Mouse (Mus musculus) intestine, postnatal 0 days (tissue): Measurements from ENCODE around the gene Rora. TPM values are rescaled to one million over a fixed set of nuclear protein-coding genes. Genes with fewer than 3 reads are reported as not detected.

Source experiments
- ATAC-seq: fragments of 200-750 bp; cut with Nextera tagmentation; 2 replicates; pipeline ENCODE4 v1.8.0; 2017; ENCODE audit warnings: mild to moderate bottlenecking, moderate TSS enrichment, moderate library complexity
- H3K27ac ChIP-seq: fragments of 300-500 bp; sonication (generic); 2 replicates; pipeline ENCODE4 v1.5.1; 2014; ENCODE audit warnings: mild to moderate bottlenecking, low read depth, low read length, moderate library complexity
- H3K27me3 ChIP-seq: fragments of 300-500 bp; sonication (generic); replicated peaks from 2 replicates; pipeline ENCODE4 v1.6.1; 2014; ENCODE audit warnings: low read length, mixed read lengths; ENCODE audit not compliant: control insufficient read depth, insufficient read depth
- H3K36me3 ChIP-seq: fragments of 300-500 bp; sonication (generic); 2 replicates; pipeline ENCODE4 v1.6.1; 2014; ENCODE audit warnings: mild to moderate bottlenecking, moderate library complexity; ENCODE audit not compliant: control insufficient read depth, insufficient read depth
- H3K4me1 ChIP-seq: fragments of 300-500 bp; sonication (generic); replicated peaks from 2 replicates; pipeline ENCODE4 v1.6.1; 2014; ENCODE audit warnings: antibody characterized with exemption, low read length, mixed read lengths; ENCODE audit not compliant: control insufficient read depth, insufficient read depth
- H3K4me2 ChIP-seq: fragments of 300-500 bp; sonication (generic); replicated peaks from 2 replicates; pipeline ENCODE4 v1.6.1; 2014; ENCODE audit warnings: low read depth, mild to moderate bottlenecking, moderate library complexity
- H3K4me3 ChIP-seq: fragments of 300-500 bp; sonication (generic); 2 replicates; pipeline ENCODE4 v1.5.1; 2014; ENCODE audit warnings: low read depth, low read length
- H3K9ac ChIP-seq: fragments of 300-500 bp; sonication (generic); 2 replicates; pipeline ENCODE4 v1.6.1; 2014; ENCODE audit warnings: mild to moderate bottlenecking, low read depth, low read length
- H3K9me3 ChIP-seq: fragments of 300-500 bp; sonication (generic); 2 replicates; pipeline ENCODE4 v1.6.1; 2016; ENCODE audit warnings: mixed run types; ENCODE audit not compliant: control insufficient read depth
- CTCF ChIP-seq: sonication (generic); IDR thresholded peaks from 2 replicates; pipeline ENCODE4 v1.5.1; 2016; ENCODE audit warnings: low read depth, mild to moderate bottlenecking, control low read depth, antibody characterized with exemption, moderate library complexity
- WGBS: fragments of 180-500 bp; shearing (Covaris S2); extraction: QIAGEN DNeasy Blood & Tissue Kit; methylation state at CpG from one replicate; pipeline ENCODE4 v1.1.7; 2014; 5-methylcytosine and 5-hydroxymethylcytosine counted together
- polyA plus RNA-seq: library from polyadenylated mRNA; unstranded; fragments of >200 nt; fragmentation: Nextera tagmentation; extraction: Ambion mirVana; gene quantifications from 2 replicates; pipeline ENCODE4 v1.2.1, GENCODE M21; 2015

Gene Rora
- polyA plus RNA-seq, 1 experiment from 2014 or later: 4.7 TPM

GRCm38 (mm10) chr9:69243626-69244025, 590.0 kb downstream of the Rora start:
- ATAC-seq: no peak
- no peak overlapping the region for H3K9ac ChIP-seq
- WGBS: 58% methylated on average over 6 of the region's 6 CpGs
- no peaks in the 10 kb centered on the region for H3K36me3 ChIP-seq
- H3K4me3 ChIP-seq: no peak overlapping the region
- no peaks in the 10 kb centered on the region for H3K9me3 ChIP-seq
- no peaks in the 10 kb centered on the region for H3K27me3 ChIP-seq
- H3K4me2 ChIP-seq: no peak overlapping the region
- H3K4me1 ChIP-seq: no peaks in the 10 kb centered on the region
- no peak overlapping the region for H3K27ac ChIP-seq
- no peak for TF ChIP-seq CTCF

DNA sequence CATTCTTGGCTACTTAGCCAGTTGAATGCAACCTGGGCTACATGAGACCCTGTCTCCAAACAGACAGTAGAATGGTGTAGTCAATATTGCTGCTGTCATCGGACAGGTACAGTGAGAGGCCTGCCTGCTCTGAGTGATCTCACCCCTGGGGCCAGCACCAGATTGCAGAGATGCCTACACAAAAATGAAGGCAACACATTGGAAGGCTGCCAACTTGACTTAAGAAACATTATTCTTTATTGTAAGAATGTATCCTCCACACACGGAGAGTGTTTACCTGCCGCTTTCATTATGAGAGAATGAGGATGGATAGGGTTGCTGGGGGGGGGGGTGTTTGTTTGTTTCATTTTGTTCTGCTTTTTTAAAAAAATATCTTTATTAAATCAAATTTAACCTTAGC, 592.6 kb downstream of the Rora start:
- Histone ChIP-seq H3K4me2 (no peak overlapping the region), H3K36me3 (no peaks in the 10 kb centered on the region), H3K4me1 (no peaks in the 10 kb centered on the region), H3K9ac (no peak overlapping the region), H3K4me3 (no peak overlapping the region), H3K27me3 (no peaks in the 10 kb centered on the region), H3K9me3 (no peaks in the 10 kb centered on the region), H3K27ac (no peak overlapping the region)
- ATAC-seq: no peak
- no peak for TF ChIP-seq CTCF
- 67% methylated on average over 3 of the region's 3 CpGs for WGBS

- H3K36me3 ChIP-seq: no peaks in the 10 kb centered on the region
- no peak for TF ChIP-seq CTCF
- H3K27me3 ChIP-seq: no peaks in the 10 kb centered on the region
- no peaks in the 10 kb centered on the region for H3K4me1 ChIP-seq
- H3K9ac ChIP-seq: no peak overlapping the region
- no peak overlapping the region for H3K4me3 ChIP-seq
- no peak overlapping the region for H3K4me2 ChIP-seq
- no peaks in the 10 kb centered on the region for H3K9me3 ChIP-seq
- H3K27ac ChIP-seq: no peak overlapping the region
- WGBS: 89% methylated on average over 3 of the region's 3 CpGs
- ATAC-seq: no peak
Measured at GRCm38 (mm10) chr9:69249586-69249985, 596.0 kb downstream of the Rora start.

DNA sequence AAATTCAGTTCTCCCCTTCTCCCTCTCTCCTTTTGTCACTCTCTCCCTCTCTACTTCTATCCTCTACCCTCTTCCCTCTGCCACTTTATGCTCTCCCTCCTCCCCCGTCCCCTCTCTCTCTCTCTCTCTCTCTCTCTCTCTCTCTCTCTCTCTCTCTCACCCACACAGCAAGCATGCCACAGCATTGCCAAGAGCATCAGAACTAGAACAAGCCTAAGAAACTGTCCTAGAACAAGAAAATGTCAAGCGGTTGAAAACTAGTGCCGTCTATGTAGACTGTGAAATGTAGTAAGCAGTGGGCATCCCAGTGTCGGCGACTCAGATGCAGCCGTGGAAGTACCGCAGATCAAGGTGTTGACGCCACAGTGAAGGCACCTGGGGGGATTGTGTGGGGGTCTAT, 596.7 kb downstream of the Rora start:
- H3K4me2 ChIP-seq: no peak overlapping the region
- no peak overlapping the region for H3K4me3 ChIP-seq
- no peak for TF ChIP-seq CTCF
- WGBS: 93% methylated on average over 8 of the region's 8 CpGs
- no peaks in the 10 kb centered on the region for H3K27me3 ChIP-seq
- no peak overlapping the region for H3K9ac ChIP-seq
- no peaks in the 10 kb centered on the region for H3K36me3 ChIP-seq
- no peaks in the 10 kb centered on the region for H3K4me1 ChIP-seq
- no peak overlapping the region for H3K27ac ChIP-seq
- no peak for ATAC-seq
- H3K9me3 ChIP-seq: no peaks in the 10 kb centered on the region

DNA sequence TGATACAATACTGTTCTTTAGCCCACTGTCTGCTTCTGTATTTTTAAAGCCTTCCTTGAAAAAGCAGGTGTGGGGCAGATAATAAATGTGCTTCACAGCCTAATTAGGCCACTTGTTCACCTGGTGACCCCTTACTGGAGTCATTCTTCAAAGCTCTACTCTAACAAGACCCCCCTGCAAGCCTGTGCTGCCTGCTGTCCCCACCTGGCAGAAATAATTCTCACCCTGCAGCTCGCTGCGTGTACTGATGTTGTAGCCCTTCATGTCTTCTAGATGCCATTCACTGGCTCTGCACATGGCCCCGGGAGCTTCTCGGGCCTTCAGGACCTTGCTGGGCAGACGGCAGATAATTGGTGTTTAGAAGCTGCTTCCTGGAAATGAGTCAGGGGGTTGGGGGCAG, 604.9 kb downstream of the Rora start:
- ATAC-seq: no peak
- no peaks in the 10 kb centered on the region for H3K4me1 ChIP-seq
- no peaks in the 10 kb centered on the region for H3K36me3 ChIP-seq
- no peak overlapping the region for H3K4me2 ChIP-seq
- no peaks in the 10 kb centered on the region for H3K9me3 ChIP-seq
- WGBS: 79% methylated on average over 5 of the region's 5 CpGs
- TF ChIP-seq CTCF: no peak
- H3K27ac ChIP-seq: no peak overlapping the region
- H3K9ac ChIP-seq: no peak overlapping the region
- H3K4me3 ChIP-seq: no peak overlapping the region
- no peaks in the 10 kb centered on the region for H3K27me3 ChIP-seq

GRCm38 (mm10) chr9:69259382-69259781, 605.8 kb downstream of the Rora start:
- ATAC-seq: no peak
- Histone ChIP-seq H3K9me3 (no peaks in the 10 kb centered on the region), H3K4me2 (no peak overlapping the region), H3K4me3 (no peak overlapping the region), H3K9ac (no peak overlapping the region), H3K4me1 (no peaks in the 10 kb centered on the region), H3K27me3 (no peaks in the 10 kb centered on the region), H3K36me3 (no peaks in the 10 kb centered on the region), H3K27ac (no peak overlapping the region)
- 23% methylated on average over 9 of the region's 9 CpGs for WGBS
- TF ChIP-seq CTCF: no peak

DNA sequence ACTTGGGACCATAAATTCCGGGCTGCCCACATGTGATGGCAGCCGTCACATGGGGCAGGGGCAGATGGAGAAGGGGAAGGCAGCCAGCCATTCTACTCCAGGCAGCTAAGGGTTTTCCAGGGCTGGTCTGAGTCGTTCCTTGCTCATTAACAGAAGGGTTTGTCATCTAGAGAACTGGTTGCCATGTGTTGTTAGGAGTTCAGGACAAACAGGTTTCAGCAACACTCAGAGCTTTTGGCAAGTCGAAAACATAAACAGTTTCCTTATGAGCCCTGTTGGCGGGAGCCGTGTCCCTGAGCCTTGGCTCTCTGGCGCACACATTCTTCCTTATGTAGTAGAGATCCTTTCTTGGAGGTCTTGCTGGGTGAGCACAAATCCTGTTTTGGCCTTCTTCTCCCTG, 611.6 kb downstream of the Rora start:
- Histone ChIP-seq H3K4me2 (no peak overlapping the region), H3K4me1 (no peaks in the 10 kb centered on the region), H3K27ac (no peak overlapping the region), H3K36me3 (no peaks in the 10 kb centered on the region), H3K9me3 (no peaks in the 10 kb centered on the region), H3K4me3 (no peak overlapping the region), H3K27me3 (no peaks in the 10 kb centered on the region), H3K9ac (no peak overlapping the region)
- WGBS: 71% methylated on average over 7 of the region's 7 CpGs
- no peak for ATAC-seq
- no peak for TF ChIP-seq CTCF
